Mouse (Mus musculus) testis, adult 2 months (tissue): Measurements from ENCODE around the gene Sphkap. TPM values are rescaled to one million over a fixed set of nuclear protein-coding genes. Genes with fewer than 3 reads are reported as not detected.

Experiments
- H3K27ac ChIP-seq: fragments of 200-500 bp; 2 replicates; pipeline ENCODE4 v1.5.1; 2012; ENCODE audit warnings: low read depth, low read length; ENCODE audit not compliant: control insufficient read depth, insufficient read depth
- H3K27me3 ChIP-seq: fragments of 200-500 bp; 2 replicates; pipeline ENCODE4 v1.6.1; 2012; ENCODE audit warnings: mild to moderate bottlenecking, low read length, moderate library complexity; ENCODE audit not compliant: control insufficient read depth, insufficient read depth
- H3K36me3 ChIP-seq: fragments of 200-500 bp; 2 replicates; pipeline ENCODE4 v1.6.1; 2012; ENCODE audit warnings: mild to moderate bottlenecking, low read length; ENCODE audit not compliant: control insufficient read depth, insufficient read depth
- H3K4me1 ChIP-seq: fragments of 200-500 bp; 2 replicates; pipeline ENCODE4 v1.6.1; 2012; ENCODE audit warnings: low read length; ENCODE audit not compliant: control insufficient read depth, insufficient read depth
- H3K4me3 ChIP-seq: fragments of 200-500 bp; 2 replicates; pipeline ENCODE4 v1.5.1; 2012; ENCODE audit warnings: low read depth, mild to moderate bottlenecking, low read length, moderate library complexity, mixed read lengths; ENCODE audit not compliant: control insufficient read depth
- CTCF ChIP-seq: fragments of 200-500 bp; IDR thresholded peaks from 2 replicates; pipeline ENCODE4 v1.5.1; 2012; ENCODE audit warnings: low read depth, mild to moderate bottlenecking, inconsistent platforms, low read length, moderate library complexity; ENCODE audit not compliant: control insufficient read depth, insufficient read depth, insufficient replicate concordance
- POLR2A ChIP-seq: fragments of 200-500 bp; IDR thresholded peaks from 2 replicates; pipeline ENCODE4 v1.6.1; 2012; ENCODE audit warnings: low read depth, mild to moderate bottlenecking, inconsistent platforms, low read length, moderate library complexity; ENCODE audit not compliant: control insufficient read depth
- polyA plus RNA-seq: library from polyadenylated mRNA; depleted of rRNA; stranded (reverse); fragments of >200 nt; gene quantifications from 2 replicates; pipeline ENCODE4 v1.2.3, GENCODE M21; 2012; rRNA removed

Sphkap gene
- 16.1 and 16.4 TPM in 2 replicates for polyA plus RNA-seq

- Histone ChIP-seq H3K27ac (no peak within 1 kb of the TSS), H3K27me3 (no peaks in the 10 kb centered on the region), H3K4me3 (peak within 1 kb of the TSS; percentile 17), H3K4me1 (peaks cover 2% of the 10 kb centered on the region; the same call in 1 of the 2 replicates), H3K36me3 (no peaks in the 10 kb centered on the region)
- no peak for TF ChIP-seq CTCF
- no peak for TF ChIP-seq POLR2A
Measured at GRCm38 (mm10) chr1:83408021-83408464, at the start of gene Sphkap. TSS of gene Sphkap (minus strand) at chr1:83408200.

- TF ChIP-seq POLR2A (no peak), CTCF (no peak)
- Histone ChIP-seq H3K27ac (no peak overlapping the region), H3K27me3 (no peaks in the 10 kb centered on the region), H3K4me3 (peak overlapping the region; percentile 17; the same call in 1 of the 2 replicates), H3K4me1 (no peaks in the 10 kb centered on the region), H3K36me3 (no peaks in the 10 kb centered on the region)
Measured at GRCm38 (mm10) chr1:83451291-83451690, 43.3 kb upstream of the Sphkap start.

GRCm38 (mm10) chr1:83440422-83440821 is 32.4 kb upstream of the Sphkap start:
- H3K36me3 ChIP-seq: no peaks in the 10 kb centered on the region
- H3K4me3 ChIP-seq: no peak overlapping the region
- no peaks in the 10 kb centered on the region for H3K27me3 ChIP-seq
- TF ChIP-seq POLR2A (no peak), CTCF (no peak)
- H3K4me1 ChIP-seq: no peaks in the 10 kb centered on the region
- no peak overlapping the region for H3K27ac ChIP-seq

- Histone ChIP-seq H3K36me3 (no peaks in the 10 kb centered on the region), H3K4me1 (no peaks in the 10 kb centered on the region), H3K27me3 (no peaks in the 10 kb centered on the region), H3K4me3 (no peak overlapping the region), H3K27ac (no peak overlapping the region)
- no peak for TF ChIP-seq CTCF
Measured at GRCm38 (mm10) chr1:83433932-83434331, 25.9 kb upstream of the Sphkap start.

- H3K4me1 ChIP-seq: no peaks in the 10 kb centered on the region
- H3K27ac ChIP-seq: no peak overlapping the region
- no peaks in the 10 kb centered on the region for H3K36me3 ChIP-seq
- TF ChIP-seq CTCF: no peak
- TF ChIP-seq POLR2A: no peak
- no peaks in the 10 kb centered on the region for H3K27me3 ChIP-seq
- H3K4me3 ChIP-seq: no peak overlapping the region
Measured at GRCm38 (mm10) chr1:83429866-83430265, 21.9 kb upstream of the Sphkap start.

- TF ChIP-seq POLR2A: no peak
- Histone ChIP-seq H3K36me3 (no peaks in the 10 kb centered on the region), H3K4me3 (peak overlapping the region; percentile 17), H3K27me3 (no peaks in the 10 kb centered on the region), H3K4me1 (peaks cover 2% of the 10 kb centered on the region; the same call in 1 of the 2 replicates), H3K27ac (no peak overlapping the region)
Measured at GRCm38 (mm10) chr1:83407616-83408015, 384 bp downstream of the Sphkap start.

- Histone ChIP-seq H3K4me3 (no peak overlapping the region), H3K27me3 (no peaks in the 10 kb centered on the region), H3K27ac (no peak overlapping the region), H3K36me3 (no peaks in the 10 kb centered on the region), H3K4me1 (peaks cover 2% of the 10 kb centered on the region; the same call in 1 of the 2 replicates)
- no peak for TF ChIP-seq POLR2A
- no peak for TF ChIP-seq CTCF
Measured at GRCm38 (mm10) chr1:83406882-83407549, 984 bp downstream of the Sphkap start.
